Comparison of ENCODE assay signal across 11 mouse cellular contexts in the genomic region with DNA sequence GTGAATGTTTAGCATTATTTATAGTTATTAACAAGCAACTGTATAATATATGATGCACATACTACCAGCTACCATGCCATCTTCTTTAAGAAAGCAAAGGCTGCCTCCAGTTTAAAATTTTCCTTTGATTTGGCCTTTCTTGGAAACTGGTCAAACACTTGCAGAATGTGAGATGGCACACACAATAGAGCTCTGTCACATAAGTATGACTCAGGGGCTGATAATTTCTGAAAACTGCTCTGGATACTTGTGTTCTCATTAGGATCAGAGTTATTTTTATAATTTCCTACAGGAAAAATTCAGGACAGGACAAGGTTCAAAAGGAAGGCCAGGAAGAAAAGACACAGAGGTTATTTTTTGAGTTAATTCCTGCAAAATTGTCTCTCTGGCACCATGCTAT.
"Had no signal": no experiment of that assay in that cellular context is flagged by ENCODE, and none has a peak within 500 bp of the region (broad histone marks: within the 10 kb centered on the region; RNA-seq: fewer than 3 reads in every experiment).

No protein-coding gene starts in this region.

- H3K9me3 ChIP-seq: kidney, embryonic 15.5 days; limb, embryonic 12.5 days; midbrain, embryonic 13.5 days; stomach, embryonic 15.5 days had no signal

- H3K27ac ChIP-seq: kidney, embryonic 15.5 days; limb, embryonic 12.5 days; liver, embryonic 14.5 days; midbrain, embryonic 13.5 days; stomach, embryonic 15.5 days had no signal

- H3K4me3 ChIP-seq: kidney, embryonic 15.5 days; limb, embryonic 12.5 days; midbrain, embryonic 13.5 days; stomach, embryonic 15.5 days had no signal

- ATAC-seq: intestine, embryonic 16.5 days; lung, postnatal 0 days; midbrain, embryonic 13.5 days had no signal

- H3K4me2 ChIP-seq: kidney, embryonic 15.5 days; limb, embryonic 12.5 days; midbrain, embryonic 13.5 days; stomach, embryonic 15.5 days had no signal

- H3K27me3 ChIP-seq: kidney, embryonic 15.5 days; limb, embryonic 12.5 days; midbrain, embryonic 13.5 days; stomach, embryonic 15.5 days had no signal

- H3K36me3 ChIP-seq: kidney, embryonic 15.5 days; limb, embryonic 12.5 days; midbrain, embryonic 13.5 days; stomach, embryonic 15.5 days had no signal

- DNase-seq: lung, adult 2 months; lung, postnatal 36 days; thymus, adult 2 months; thymus, postnatal 25 days had no signal

- H3K9ac ChIP-seq: kidney, embryonic 15.5 days; limb, embryonic 12.5 days; liver, embryonic 14.5 days; midbrain, embryonic 13.5 days; stomach, embryonic 15.5 days had no signal

- H3K4me1 ChIP-seq: kidney, embryonic 15.5 days; limb, embryonic 12.5 days; midbrain, embryonic 13.5 days; stomach, embryonic 15.5 days had no signal
